Mouse (Mus musculus) kidney, postnatal 0 days (tissue): ENCODE measurements around the gene Lpp. TPM values are rescaled to one million over a fixed set of nuclear protein-coding genes. Genes with fewer than 3 reads are reported as not detected.

Experiments used
- ATAC-seq: fragments of 200-750 bp; cut with Nextera tagmentation; replicated peaks from 2 replicates; pipeline ENCODE4 v1.8.0; 2017; ENCODE audit warnings: low read depth, moderate number of reproducible peaks, moderate TSS enrichment, moderate library complexity; ENCODE audit not compliant: low FRiP score
- DNase-seq: peaks from one replicate; pipeline ENCODE4 v3.0.0-alpha.2; 2016; ENCODE audit warnings: low spot score
- H3K27ac ChIP-seq: fragments of 300-500 bp; sonication (generic); 2 replicates; pipeline ENCODE4 v1.5.1; 2014; ENCODE audit warnings: mild to moderate bottlenecking
- H3K27me3 ChIP-seq: fragments of 300-500 bp; sonication (generic); 2 replicates; pipeline ENCODE4 v1.6.1; 2014; ENCODE audit warnings: low read length, mixed read lengths; ENCODE audit not compliant: insufficient read depth
- H3K36me3 ChIP-seq: fragments of 300-500 bp; sonication (generic); 2 replicates; pipeline ENCODE4 v1.6.1; 2014; ENCODE audit warnings: low read length, mixed read lengths; ENCODE audit not compliant: insufficient read depth
- H3K4me1 ChIP-seq: fragments of 300-500 bp; sonication (generic); replicated peaks from 2 replicates; pipeline ENCODE4 v1.6.1; 2014; ENCODE audit warnings: antibody characterized with exemption, low read length, mixed read lengths; ENCODE audit not compliant: insufficient read depth
- H3K4me2 ChIP-seq: fragments of 300-500 bp; sonication (generic); 2 replicates; pipeline ENCODE4 v1.6.1; 2014; ENCODE audit warnings: mild to moderate bottlenecking, low read length, moderate library complexity, mixed read lengths
- H3K4me3 ChIP-seq: fragments of 300-500 bp; sonication (generic); replicated peaks from 2 replicates; pipeline ENCODE4 v1.5.1; 2014; ENCODE audit warnings: low read depth, low read length
- H3K9ac ChIP-seq: fragments of 300-500 bp; sonication (generic); 2 replicates; pipeline ENCODE4 v1.6.1; 2014; ENCODE audit warnings: low read depth, low read length
- H3K9me3 ChIP-seq: fragments of 300-500 bp; sonication (generic); replicated peaks from 2 replicates; pipeline ENCODE4 v1.6.1; 2016; ENCODE audit warnings: low read length, inconsistent platforms, mixed read lengths
- CTCF ChIP-seq: IDR thresholded peaks from 2 replicates; pipeline ENCODE4 v1.5.1; 2016; ENCODE audit warnings: antibody characterized with exemption, low read depth, mild to moderate bottlenecking, moderate library complexity
- WGBS: fragments of 180-500 bp; shearing (Covaris S2); extraction: QIAGEN DNeasy Blood & Tissue Kit; methylation state at CpG from one replicate; pipeline ENCODE4 v1.1.7; 2014; 5-methylcytosine and 5-hydroxymethylcytosine counted together
- polyA plus RNA-seq: library from polyadenylated mRNA; unstranded; fragments of >200 nt; fragmentation: Nextera tagmentation; extraction: Ambion mirVana; gene quantifications from 2 replicates; pipeline ENCODE4 v1.2.1, GENCODE M21; 2015

The Lpp gene
- polyA plus RNA-seq, 1 experiment from 2014 or later: 32.9 TPM

DNA sequence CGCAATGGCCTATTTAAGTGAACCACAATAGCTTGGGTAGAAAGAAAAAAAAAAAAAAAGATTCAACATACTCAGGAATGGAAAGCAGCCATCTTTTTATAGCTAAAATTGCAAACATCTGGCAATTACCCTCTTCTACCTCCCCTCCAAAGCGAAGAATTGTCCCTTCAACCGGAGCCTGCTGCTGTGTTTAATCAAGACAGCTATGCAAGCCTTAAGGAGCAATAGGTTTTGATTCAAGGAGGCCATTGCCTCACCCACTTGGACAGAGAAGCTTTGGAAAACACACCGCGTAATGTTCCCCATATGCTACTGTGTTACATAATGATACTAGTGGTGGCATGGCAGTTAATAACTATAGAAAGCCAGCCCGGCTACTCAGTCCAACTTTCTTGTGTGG lies 226.2 kb downstream of the Lpp start:
- Histone ChIP-seq H3K36me3 (no peaks in the 10 kb centered on the region), H3K4me2 (no peak overlapping the region), H3K27ac (no peak overlapping the region), H3K4me1 (no peaks in the 10 kb centered on the region), H3K9ac (no peak overlapping the region), H3K9me3 (no peaks in the 10 kb centered on the region), H3K4me3 (no peak overlapping the region), H3K27me3 (no peaks in the 10 kb centered on the region)
- no peak for ATAC-seq
- TF ChIP-seq CTCF: no peak
- 85% methylated on average over 6 of the region's 6 CpGs for WGBS
- DNase-seq: no peak

DNA sequence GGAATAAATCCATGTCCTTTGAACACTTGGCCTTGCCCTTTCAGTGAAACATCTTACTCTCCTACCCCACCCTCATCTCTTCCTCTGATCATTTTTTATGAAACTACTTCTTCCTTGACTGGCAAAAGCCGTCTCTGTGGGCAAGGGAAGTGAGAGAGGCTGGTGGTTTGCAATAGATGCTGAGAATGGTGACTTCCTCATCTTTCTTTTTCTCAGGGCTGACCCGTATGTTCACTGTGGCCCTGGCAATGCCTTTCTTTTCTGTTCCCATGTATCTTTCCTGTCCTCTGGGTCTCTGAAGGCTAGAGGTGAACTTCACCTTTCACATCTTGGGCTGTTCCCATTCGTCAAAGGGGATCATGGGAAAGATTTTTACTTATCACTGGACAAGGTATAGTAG lies 226.7 kb downstream of the Lpp start:
- H3K27ac ChIP-seq: no peak overlapping the region
- ATAC-seq (no peak), DNase-seq (no peak)
- H3K27me3 ChIP-seq: no peaks in the 10 kb centered on the region
- H3K4me1 ChIP-seq: no peaks in the 10 kb centered on the region
- no peak overlapping the region for H3K4me2 ChIP-seq
- no peak overlapping the region for H3K4me3 ChIP-seq
- H3K9me3 ChIP-seq: no peaks in the 10 kb centered on the region
- H3K9ac ChIP-seq: no peak overlapping the region
- WGBS: 94% methylated on average over 3 of the region's 3 CpGs
- H3K36me3 ChIP-seq: no peaks in the 10 kb centered on the region
- no peak for TF ChIP-seq CTCF

DNA sequence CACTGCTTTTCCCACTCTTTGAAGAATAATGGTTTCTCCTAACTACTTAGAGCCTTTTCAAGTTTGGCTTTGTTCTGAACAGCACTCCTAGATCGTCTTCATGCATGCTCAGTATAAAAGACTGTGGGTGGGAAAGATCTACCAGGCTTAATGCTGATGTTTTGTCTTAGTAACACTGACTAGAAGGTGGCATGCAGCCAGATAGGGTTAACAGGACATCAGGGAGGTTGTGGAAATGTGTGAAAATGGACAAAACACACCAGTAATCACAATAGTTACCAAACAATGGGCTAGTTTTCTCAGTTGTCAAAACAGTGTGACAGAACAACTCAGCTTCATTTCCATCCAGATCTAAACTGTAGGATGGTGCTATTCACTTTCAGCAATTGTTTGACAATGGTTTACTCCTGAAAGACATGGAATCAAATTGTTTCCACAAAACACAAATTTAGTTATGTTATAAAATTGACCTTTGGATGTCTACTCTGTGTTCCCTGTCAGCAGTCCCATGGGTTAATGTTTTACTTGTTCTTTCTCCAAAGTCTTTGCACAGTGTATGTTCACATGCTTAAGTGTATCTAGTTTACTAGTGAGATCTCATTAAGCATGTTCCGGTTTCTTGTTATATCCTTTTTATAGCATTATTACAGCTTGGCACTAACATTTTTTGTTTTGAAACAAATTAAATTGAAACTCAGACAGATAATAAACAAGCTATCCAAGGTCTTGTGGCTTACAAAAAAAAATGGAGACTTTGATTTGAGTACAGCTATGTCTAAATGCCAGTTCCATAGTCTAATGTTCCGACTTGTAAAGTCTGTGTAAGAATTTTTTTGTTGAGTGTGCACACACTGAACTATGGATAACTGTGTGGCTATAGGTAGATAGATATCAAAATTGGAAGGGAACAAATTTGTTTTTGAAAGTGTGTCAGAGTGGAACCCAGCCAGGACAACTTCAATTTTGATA lies 229.2 kb downstream of the Lpp start:
- no peaks in the 10 kb centered on the region for H3K36me3 ChIP-seq
- ATAC-seq: no peak
- no peak overlapping the region for H3K9ac ChIP-seq
- WGBS: 71% methylated on average over 3 of the region's 3 CpGs
- no peak overlapping the region for H3K4me3 ChIP-seq
- no peak overlapping the region for H3K27ac ChIP-seq
- H3K27me3 ChIP-seq: no peaks in the 10 kb centered on the region
- H3K9me3 ChIP-seq: no peaks in the 10 kb centered on the region
- H3K4me2 ChIP-seq: no peak overlapping the region
- TF ChIP-seq CTCF: no peak
- H3K4me1 ChIP-seq: no peaks in the 10 kb centered on the region
- DNase-seq: peak; percentile 25

DNA sequence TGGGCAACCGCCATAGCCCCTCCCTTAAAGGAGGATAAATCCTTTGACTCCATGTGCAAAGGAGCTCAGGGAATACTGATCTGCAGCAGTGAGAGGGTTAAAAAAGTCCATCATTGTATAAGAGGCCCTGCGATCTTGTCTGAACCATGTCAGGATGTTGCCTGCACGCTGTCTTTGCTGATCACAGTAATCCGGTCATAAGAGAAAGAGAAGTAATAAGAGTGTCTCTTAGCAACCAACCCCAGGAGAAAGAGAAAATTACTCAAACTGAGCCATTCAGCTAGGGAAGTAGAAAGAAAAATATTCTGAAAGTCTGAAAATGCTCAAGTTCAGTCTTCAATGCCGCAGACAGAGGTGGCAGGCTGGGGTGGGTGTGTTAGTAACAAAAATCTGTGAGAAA lies 231.0 kb downstream of the Lpp start:
- Histone ChIP-seq H3K27me3 (no peaks in the 10 kb centered on the region), H3K9ac (no peak overlapping the region), H3K36me3 (no peaks in the 10 kb centered on the region), H3K27ac (no peak overlapping the region), H3K4me3 (no peak overlapping the region), H3K4me1 (no peaks in the 10 kb centered on the region), H3K4me2 (no peak overlapping the region), H3K9me3 (no peaks in the 10 kb centered on the region)
- 82% methylated on average over 5 of the region's 5 CpGs for WGBS
- TF ChIP-seq CTCF: no peak
- DNase-seq (no peak), ATAC-seq (no peak)

DNA sequence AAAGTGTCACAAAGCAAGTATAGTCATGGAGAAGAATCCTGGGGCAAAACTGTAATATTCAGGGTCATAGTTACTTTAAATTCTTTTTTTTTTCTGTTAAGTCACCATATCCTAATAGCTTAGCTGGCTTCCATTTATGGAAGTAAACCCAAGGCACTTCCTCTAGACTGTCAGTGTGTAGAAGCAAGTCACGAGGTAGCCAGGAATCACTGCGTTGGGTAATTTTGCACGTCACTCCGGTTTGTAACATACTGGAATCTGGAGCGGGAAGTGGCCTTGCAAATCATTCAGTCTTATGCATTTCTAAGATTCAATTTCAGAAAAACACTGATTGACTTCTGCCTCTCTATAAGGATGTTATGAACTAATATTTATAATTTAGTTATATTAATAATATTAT lies 232.3 kb downstream of the Lpp start:
- no peak overlapping the region for H3K27ac ChIP-seq
- TF ChIP-seq CTCF: no peak
- H3K4me3 ChIP-seq: no peak overlapping the region
- 0 out of 2 replicates have a peak, but pooled peaks cover 4% of the 10 kb centered on the region for H3K4me1 ChIP-seq
- H3K36me3 ChIP-seq: no peaks in the 10 kb centered on the region
- H3K9ac ChIP-seq: no peak overlapping the region
- no peak overlapping the region for H3K4me2 ChIP-seq
- WGBS: 88% methylated on average over 5 of the region's 5 CpGs
- ATAC-seq (no peak), DNase-seq (no peak)
- H3K9me3 ChIP-seq: no peaks in the 10 kb centered on the region
- no peaks in the 10 kb centered on the region for H3K27me3 ChIP-seq

DNA sequence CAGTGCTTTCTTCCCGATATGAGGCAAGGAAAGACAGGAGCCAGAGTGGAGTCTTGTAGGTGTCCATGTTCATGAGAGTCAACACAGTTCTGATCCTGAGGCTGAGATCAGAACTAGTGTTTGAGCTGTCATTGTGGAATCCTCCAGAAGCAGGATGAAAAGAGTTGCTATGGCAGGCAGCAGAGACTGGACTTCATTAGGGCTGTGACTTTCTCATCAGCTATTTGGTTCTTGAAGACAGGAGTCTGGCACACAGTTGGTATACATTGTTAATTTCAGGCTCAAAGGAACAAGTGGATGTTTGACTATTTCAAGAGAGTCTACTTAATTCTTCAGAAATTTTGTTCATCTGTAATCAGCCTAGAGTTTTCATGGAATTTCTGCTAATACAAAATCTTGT lies 235.5 kb downstream of the Lpp start:
- Histone ChIP-seq H3K27ac (no peak overlapping the region), H3K4me2 (no peak overlapping the region), H3K4me3 (no peak overlapping the region), H3K4me1 (0 out of 2 replicates have a peak, but pooled peaks cover 4% of the 10 kb centered on the region), H3K36me3 (no peaks in the 10 kb centered on the region), H3K9ac (no peak overlapping the region), H3K27me3 (no peaks in the 10 kb centered on the region), H3K9me3 (no peaks in the 10 kb centered on the region)
- WGBS: 92% methylated on average over 1 of the region's 1 CpGs
- TF ChIP-seq CTCF: no peak
- ATAC-seq (no peak), DNase-seq (no peak)
